Mouse (Mus musculus): ENCODE data around the gene Ctc1.
A peak's percentile ranks its signal among the peaks of the same experiment; 100 is the strongest.
"Not testable (repeated sequence)": the region's sequence is repeated elsewhere in the genome, so short reads cannot be mapped to it uniquely, and the experiment has no call there.

The Ctc1 gene

GRCm38 (mm10) chr11:69008182-69009121, 7.3 kb upstream of the Ctc1 start, which contains the start of gene Pfas:
Pfas (minus strand) TSS chr11:69008460.
- peak; percentile 92 for DNase-seq (ENCODE audit: low read depth, low spot score)

- DNase-seq (ENCODE audit: low read depth, low spot score) = no peak
Measured at GRCm38 (mm10) chr11:69009508-69009907, 6.2 kb upstream of the Ctc1 start.

GRCm38 (mm10) chr11:69010400-69011323, 5.0 kb upstream of the Ctc1 start:
- no peak for DNase-seq (ENCODE audit: low read depth, low spot score)

GRCm38 (mm10) chr11:69011445-69011844, 4.3 kb upstream of the Ctc1 start:
- not testable (repeated sequence) for DNase-seq (ENCODE audit: low read depth, low spot score)

GRCm38 (mm10) chr11:69012071-69012601, 3.6 kb upstream of the Ctc1 start:
- DNase-seq (ENCODE audit: low read depth, low spot score) = peak; percentile 81

- no peak for DNase-seq (ENCODE audit: low read depth, low spot score)
Measured at GRCm38 (mm10) chr11:69016755-69017154, 1.0 kb downstream of the Ctc1 start.

- DNase-seq (ENCODE audit: low read depth, low spot score) = no peak
Measured at GRCm38 (mm10) chr11:69020691-69021090, 5.0 kb downstream of the Ctc1 start.

GRCm38 (mm10) chr11:69026562-69026961, 10.9 kb downstream of the Ctc1 start:
- DNase-seq (ENCODE audit: low read depth, low spot score) = no peak

- no peak for DNase-seq (ENCODE audit: low read depth, low spot score)
Measured at GRCm38 (mm10) chr11:69028805-69029204, 13.1 kb downstream of the Ctc1 start.

- no peak for DNase-seq (ENCODE audit: low read depth, low spot score)
Measured at GRCm38 (mm10) chr11:69033552-69033951, 17.8 kb downstream of the Ctc1 start.

- DNase-seq (ENCODE audit: low read depth, low spot score) = no peak
Measured at GRCm38 (mm10) chr11:69034585-69034984, 18.9 kb downstream of the Ctc1 start.

GRCm38 (mm10) chr11:69035411-69035810, 19.7 kb downstream of the Ctc1 start:
- DNase-seq (ENCODE audit: low read depth, low spot score) = no peak

- DNase-seq (ENCODE audit: low read depth, low spot score) = peak; percentile 65
Measured at GRCm38 (mm10) chr11:69035849-69036248, 20.1 kb downstream of the Ctc1 start.

- DNase-seq (ENCODE audit: low read depth, low spot score) = peak; percentile 68
Measured at GRCm38 (mm10) chr11:69036486-69037230, 20.9 kb downstream of the Ctc1 start.

GRCm38 (mm10) chr11:69037231-69038061, 21.7 kb downstream of the Ctc1 start:
- peak; percentile 86 for DNase-seq (ENCODE audit: low read depth, low spot score)

GRCm38 (mm10) chr11:69038173-69038572, 22.5 kb downstream of the Ctc1 start:
- DNase-seq (ENCODE audit: low read depth, low spot score) = no peak

GRCm38 (mm10) chr11:69045531-69046394, 30.1 kb downstream of the Ctc1 start, which contains the start of gene Aurkb:
Aurkb (plus strand) TSS chr11:69045647.
- peak; percentile 76 for DNase-seq (ENCODE audit: low read depth, low spot score)

GRCm38 (mm10) chr11:69046395-69046774, 30.7 kb downstream of the Ctc1 start:
- no peak for DNase-seq (ENCODE audit: low read depth, low spot score)

GRCm38 (mm10) chr11:69047592-69047991, 31.9 kb downstream of the Ctc1 start:
- no peak for DNase-seq (ENCODE audit: low read depth, low spot score)

Measured in retina, postnatal 7 days (tissue).